In genomic region chr1:21074231-21074630, GRCm38 (mm10) we compare ENCODE assay signal across 10 mouse cellular contexts. TPM values are rescaled to one million over a fixed set of nuclear protein-coding genes. Genes with fewer than 3 reads are reported as not detected.
DNase-seq lines count a peak whose midpoint lies in the region; ATAC-seq and TF ChIP-seq lines count a peak whose summit lies in the region.
"Had no signal": no experiment of that assay in that cellular context is flagged by ENCODE, and none has a peak within 500 bp of the region (broad histone marks: within the 10 kb centered on the region; RNA-seq: fewer than 3 reads in every experiment).

No protein-coding gene starts in this region.

- no peak for ATAC-seq in heart, embryonic 13.5 days (ENCODE audit: extremely low read depth, insufficient number of reproducible peaks, low FRiP score, low TSS enrichment)

- H3K4me1 ChIP-seq in heart, adult 2 months (ENCODE audit: control insufficient read depth, insufficient read depth, low read length), result peaks cover 17% of the 10 kb centered on the region
- H3K4me1 ChIP-seq in heart, embryonic 13.5 days, result peaks cover 83% of the 10 kb centered on the region

- H3K4me3 ChIP-seq in heart, adult 2 months, result no peak overlapping the region
- H3K4me3 ChIP-seq in heart, embryonic 13.5 days, result no peak overlapping the region
- H3K4me3 ChIP-seq: lung, embryonic 15.5 days; stomach, embryonic 15.5 days had no signal

- H3K27me3 ChIP-seq in heart, adult 2 months (ENCODE audit: control insufficient read depth, insufficient read depth, low read length), result no peaks in the 10 kb centered on the region
- no peaks in the 10 kb centered on the region for H3K27me3 ChIP-seq in heart, embryonic 13.5 days (replicated peaks)
- H3K27me3 ChIP-seq: lung, embryonic 15.5 days; stomach, embryonic 15.5 days had no signal

- peak in 1 of 2 experiments; percentile 40 for DNase-seq in heart, adult 2 months
- DNase-seq in heart, postnatal 25 days (ENCODE audit: low spot score), result no peak
- DNase-seq in brain, adult 2 months (ENCODE audit: low read depth, low spot score), result peak; percentile 21
- DNase-seq in layer of hippocampus, adult 9-11 months, result peak; percentile 34
- DNase-seq in thymus, adult 18-20 months, result no peak
- DNase-seq in adrenal gland, postnatal 10 days, result no peak
- no peak for DNase-seq in ovary, postnatal 14 days (ENCODE audit: low spot score)

- no peak overlapping the region for H3K9ac ChIP-seq in heart, adult 2 months (ENCODE audit: low read depth, low read length)
- 0 out of 2 replicates have a peak overlapping the region, but pooled peaks have one; percentile 25 for H3K9ac ChIP-seq in heart, embryonic 13.5 days
- H3K9ac ChIP-seq: lung, embryonic 15.5 days; stomach, embryonic 15.5 days had no signal

- no peak overlapping the region for H3K4me2 ChIP-seq in heart, embryonic 13.5 days
- H3K4me2 ChIP-seq: stomach, embryonic 15.5 days had no signal

- WGBS in heart, adult 2 months, result 67% methylated on average over 5 of the region's 5 CpGs
- 40% methylated on average over 5 of the region's 5 CpGs for WGBS in heart, embryonic 13.5 days

- TF ChIP-seq CTCF in heart, adult 2 months (IDR thresholded peaks at IDR 0.05), result peak; percentile 24

- H3K36me3 ChIP-seq in heart, adult 2 months (ENCODE audit: control insufficient read depth, insufficient read depth, low read length), result peaks cover 2% of the 10 kb centered on the region; the same call in 1 of the 2 replicates
- H3K36me3 ChIP-seq in heart, embryonic 13.5 days, result no peaks in the 10 kb centered on the region
- H3K36me3 ChIP-seq: lung, embryonic 15.5 days; stomach, embryonic 15.5 days had no signal

- peak overlapping the region; percentile 50 for H3K27ac ChIP-seq in heart, adult 2 months
- H3K27ac ChIP-seq in heart, embryonic 13.5 days (replicated peaks), result peak overlapping the region; percentile 26; the same call in 1 of the 2 replicates
- H3K27ac ChIP-seq: lung, embryonic 15.5 days; stomach, embryonic 15.5 days had no signal

- intact Hi-C loops in heart, adult 2 months (cut with DNase I), result no loop called here
- intact Hi-C loops in heart, postnatal 25 days (cut with DNase I), result no loop called here

- no peak for TF ChIP-seq POLR2A in heart, adult 2 months (IDR thresholded peaks at IDR 0.05; ENCODE audit: insufficient read depth, low read depth, low read length)

- H3K9me3 ChIP-seq in heart, embryonic 13.5 days, result no peaks in the 10 kb centered on the region
- H3K9me3 ChIP-seq: lung, embryonic 15.5 days; stomach, embryonic 15.5 days had no signal

- H3K79me2 ChIP-seq in heart, adult 2 months (replicated peaks; ENCODE audit: control insufficient read depth, insufficient read depth, low read length), result no peaks in the 10 kb centered on the region; the same call in 1 of the 2 replicates

- no peak for TF ChIP-seq EP300 in heart, adult 2 months (IDR thresholded peaks at IDR 0.05; ENCODE audit: insufficient read depth, low read depth, low read length)

RNA-seq across cellular contexts. Expression of gene Tram2, which starts 4.8 kb away (rescaled TPM):
- 1 to 10 TPM; 5.6 to 6.0 TPM for total RNA-seq in heart, adult 2 months (2021)
- 4.6 and 7.1 TPM in 2 replicates for polyA plus RNA-seq in heart, adult 2 months (2012; rRNA removed)
- total RNA-seq in heart, postnatal 25 days (2021), result 1 to 10 TPM; 6.9 to 7.4 TPM
- 4.3 and 4.4 TPM in 2 replicates for polyA plus RNA-seq in heart, embryonic 13.5 days (2015; fragmentation: Nextera tagmentation; extraction: Ambion mirVana)
- 10 to 100 TPM in 1 of 2 experiments, 1 to 10 TPM in 1; 9.4 to 10.9 TPM for total RNA-seq in adrenal gland, postnatal 10 days (2021)

Comparison
In these comparisons a context has a peak if more than half of its experiments do, and no peak if none do; other contexts are left out.
1. DNase-seq: peak in brain, adult 2 months (single experiment) and layer of hippocampus, adult 9-11 months (single experiment); none in heart, postnatal 25 days (single experiment), thymus, adult 18-20 months (0 of 2), adrenal gland, postnatal 10 days (single experiment) and ovary, postnatal 14 days (single experiment).